Mouse (Mus musculus) CH12.LX (cell line): ENCODE measurements around the gene Col23a1. TPM values are rescaled to one million over a fixed set of nuclear protein-coding genes. Genes with fewer than 3 reads are reported as not detected.
"Not testable (repeated sequence)": the region's sequence is repeated elsewhere in the genome, so short reads cannot be mapped to it uniquely, and the experiment has no call there.

Experiments
- DNase-seq: peaks from one replicate; pipeline ENCODE4 v3.0.0-alpha.2; 2013; ENCODE audit errors: extremely low read depth
- H3K27ac ChIP-seq: 2 replicates; pipeline ENCODE4 v1.5.1; 2012; ENCODE audit warnings: low read depth, mild to moderate bottlenecking, control low read depth, moderate library complexity; ENCODE audit not compliant: insufficient read depth
- H3K27me3 ChIP-seq: replicated peaks from 2 replicates; pipeline ENCODE3; 2012; ENCODE audit warnings: inconsistent platforms
- H3K36me3 ChIP-seq, 2 experiments: replicated peaks in 1 of 2; 2 replicates each; pipeline versions ENCODE3 to v1.6.1; 2012; ENCODE audit warnings: inconsistent platforms in 1 of 2, low read length in 1 of 2, mild to moderate bottlenecking in 1 of 2, mixed read lengths in 1 of 2, moderate library complexity in 1 of 2; ENCODE audit not compliant: control insufficient read depth in 1 of 2, insufficient read depth in 1 of 2
- H3K4me1 ChIP-seq, 2 experiments: 2 replicates each; pipeline ENCODE4 v1.6.1; 2012; ENCODE audit warnings: inconsistent platforms in 1 of 2, moderate library complexity in 1 of 2; ENCODE audit not compliant: insufficient read depth in 2 of 2, control insufficient read depth in 1 of 2
- H3K4me2 ChIP-seq: 2 replicates; pipeline ENCODE4 v1.6.1; 2012; ENCODE audit warnings: low read depth, mild to moderate bottlenecking, control low read depth; ENCODE audit not compliant: poor library complexity, insufficient read depth, severe bottlenecking
- H3K4me3 ChIP-seq, 3 experiments: fragments of 150-350 bp in 1 of 3; sonication (generic) in 1 of 3; replicated peaks in 1 of 3; 2 replicates each; pipeline versions ENCODE3 to v1.5.1; 2011 to 2012; ENCODE audit warnings: low read depth in 2 of 3, low read length in 2 of 3, mild to moderate bottlenecking in 2 of 3, moderate library complexity in 2 of 3, control low read depth in 1 of 3, improper control_type of control experiment in 1 of 3, inconsistent platforms in 1 of 3, mixed read lengths in 1 of 3; ENCODE audit not compliant: poor library complexity in 1 of 3
- H3K79me2 ChIP-seq: replicated peaks from 2 replicates; pipeline ENCODE4 v1.6.1; 2012; ENCODE audit warnings: mild to moderate bottlenecking, moderate library complexity; ENCODE audit not compliant: control insufficient read depth, poor library complexity, insufficient read depth, severe bottlenecking; ENCODE audit errors: extremely low read depth
- H3K9ac ChIP-seq: 2 replicates; pipeline ENCODE4 v1.6.1; 2012; ENCODE audit warnings: low read depth, mild to moderate bottlenecking, control low read depth, moderate library complexity; ENCODE audit not compliant: insufficient read depth
- H3K9me3 ChIP-seq: replicated peaks from 2 replicates; pipeline ENCODE3; 2012; ENCODE audit warnings: low read length, inconsistent platforms, mixed read lengths
- BHLHE40 ChIP-seq: IDR thresholded peaks from 2 replicates; pipeline ENCODE4 v1.6.1; 2011; ENCODE audit warnings: mild to moderate bottlenecking, low read depth, low read length, improper control_type of control experiment
- CHD1 ChIP-seq: IDR thresholded peaks from 2 replicates; pipeline ENCODE4 v1.6.1; 2012; ENCODE audit warnings: low read depth, low read length, improper control_type of control experiment, inconsistent platforms
- CHD2 ChIP-seq: IDR thresholded peaks from 2 replicates; pipeline ENCODE4 v1.6.1; 2011; ENCODE audit warnings: low read length, improper control_type of control experiment
- ELF1 ChIP-seq: IDR thresholded peaks from 2 replicates; pipeline ENCODE4 v1.6.1; 2014; ENCODE audit warnings: low read depth, mild to moderate bottlenecking, inconsistent platforms, low read length, improper control_type of control experiment
- HCFC1 ChIP-seq: IDR thresholded peaks from 2 replicates; pipeline ENCODE4 v1.6.1; 2012; ENCODE audit warnings: low read depth, mild to moderate bottlenecking, inconsistent platforms, low read length, improper control_type of control experiment
- IRF4 ChIP-seq: IDR thresholded peaks from 2 replicates; pipeline ENCODE4 v1.6.1; 2014; ENCODE audit warnings: low read depth, mild to moderate bottlenecking, inconsistent platforms, low read length, improper control_type of control experiment
- MAFK ChIP-seq: IDR thresholded peaks from 2 replicates; pipeline ENCODE4 v1.6.1; 2011; ENCODE audit warnings: low read length, improper control_type of control experiment; ENCODE audit not compliant: insufficient replicate concordance
- MEF2A ChIP-seq: IDR thresholded peaks from 2 replicates; pipeline ENCODE4 v1.6.1; 2014; ENCODE audit warnings: low read depth, mild to moderate bottlenecking, inconsistent platforms, low read length, improper control_type of control experiment, borderline replicate concordance
- PAX5 ChIP-seq: IDR thresholded peaks from 2 replicates; pipeline ENCODE4 v1.6.1; 2012; ENCODE audit warnings: low read length, inconsistent platforms, mixed read lengths
- UBTF ChIP-seq: IDR thresholded peaks from 2 replicates; pipeline ENCODE4 v1.6.1; 2012; ENCODE audit warnings: low read depth, mild to moderate bottlenecking, inconsistent platforms, low read length, improper control_type of control experiment, moderate library complexity
- ZMIZ1 ChIP-seq: IDR thresholded peaks from 2 replicates; pipeline ENCODE4 v1.6.1; 2012; ENCODE audit warnings: low read depth, mild to moderate bottlenecking, inconsistent platforms, low read length, improper control_type of control experiment
- dilution Hi-C: fragments of 300-500 bp; cut with MboI; formaldehyde crosslinking; loops from 2 replicates; pipeline ENCODE4 v1.14.3; 2020; ENCODE audit warnings: low sequenced_read_pairs; ENCODE audit not compliant: extremely low pct_unique_long_range_greater_than_20kb, extremely low pct_ligation_motif_present
- in situ Hi-C: fragments of 300-500 bp; cut with MboI; formaldehyde crosslinking; loops from 3 replicates; pipeline ENCODE4 v1.14.3; 2019; ENCODE audit warnings: low sequenced_read_pairs, low pct_ligation_motif_present, low pct_unique_long_range_greater_than_20kb, mixed read lengths
- polyA plus RNA-seq: library from polyadenylated mRNA; unstranded; fragments of >175 nt; gene quantifications from 2 replicates; pipeline ENCODE4 v1.2.1, GENCODE M21; 2012; ENCODE audit warnings: low read depth; ENCODE audit not compliant: insufficient read length
- total RNA-seq, 2 experiments: library from RNA; depleted of rRNA; stranded (reverse); fragments of 300-350 nt in 1 of 2; fragments of >200 nt in 1 of 2; gene quantifications; 2 replicates each; pipeline ENCODE4 v1.2.3; 2012 to 2014

Gene Col23a1
- total and polyA plus RNA-seq, 3 experiments: 0.04 to 0.20 (median 0.08) TPM

- Histone ChIP-seq H3K27me3 (peaks cover 67% of the 10 kb centered on the region), H3K36me3 (no peaks in the 10 kb centered on the region), H3K79me2 (no peaks in the 10 kb centered on the region), H3K9ac (no peak overlapping the region), H3K4me2 (no peak overlapping the region), H3K9me3 (no peaks in the 10 kb centered on the region), H3K4me3 (no peak overlapping the region), H3K4me1 (peaks cover 0 to 10% of the 10 kb centered on the region in 2 experiments; a peak in 2 of 4 replicates), H3K27ac (no peak overlapping the region)
- DNase-seq: no peak
- in situ Hi-C loops: no loop called here
- no peak for TF ChIP-seq CHD2
- dilution Hi-C loops: no loop called here
These were observed 64.0 kb downstream of the Col23a1 start for GRCm38 (mm10) chr11:51353746-51354145.

DNA sequence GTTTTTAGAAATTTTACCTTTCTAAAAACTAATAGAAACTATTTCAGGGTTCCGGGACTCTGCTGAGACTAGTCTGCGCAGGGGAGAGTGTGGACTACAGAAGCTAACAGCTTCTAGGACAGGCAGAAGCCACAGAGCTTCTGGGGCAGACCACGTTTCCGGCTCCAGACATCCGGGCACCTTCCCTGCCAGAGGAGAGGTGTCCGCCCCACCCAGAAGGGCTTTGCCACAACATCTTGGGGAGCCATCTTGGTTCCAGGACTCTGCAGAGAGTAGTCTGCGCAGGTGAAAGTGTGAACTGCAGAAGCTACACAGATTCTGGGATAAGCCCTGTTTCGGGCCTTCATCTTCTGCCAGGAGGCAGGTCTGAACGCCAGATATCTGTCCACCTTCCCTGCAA lies 69.3 kb downstream of the Col23a1 start:
- H3K9ac ChIP-seq, H3K4me1 ChIP-seq, H3K9me3 ChIP-seq, DNase-seq, H3K4me2 ChIP-seq, H3K79me2 ChIP-seq, H3K4me3 ChIP-seq, H3K36me3 ChIP-seq, H3K27ac ChIP-seq, in situ Hi-C loops, dilution Hi-C loops: not testable (repeated sequence)
- peaks cover 35% of the 10 kb centered on the region for H3K27me3 ChIP-seq

DNA sequence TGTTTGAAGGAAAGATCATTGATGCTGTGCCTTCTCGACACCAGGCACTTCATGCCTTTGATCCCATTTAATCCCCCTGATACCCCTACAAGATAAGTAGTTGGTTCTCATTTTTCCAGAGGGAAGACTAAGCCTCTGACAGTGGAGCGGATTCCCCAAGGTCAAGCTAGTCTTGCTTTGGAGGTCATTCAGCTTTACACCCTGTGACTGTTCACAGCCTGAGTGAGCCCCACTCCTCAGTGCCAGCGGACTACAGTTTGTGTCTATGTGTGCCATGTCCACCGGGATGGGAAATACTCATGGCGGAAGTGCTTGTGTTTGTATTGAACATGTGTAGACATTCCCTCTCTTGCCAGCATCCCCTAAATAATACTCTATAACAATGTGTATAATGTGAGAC lies 74.6 kb downstream of the Col23a1 start:
- DNase-seq: no peak
- no peak overlapping the region for H3K4me2 ChIP-seq
- no peak overlapping the region for H3K27ac ChIP-seq
- no peaks in the 10 kb centered on the region for H3K9me3 ChIP-seq
- H3K9ac ChIP-seq: no peak overlapping the region
- dilution Hi-C loops (no loop called here), in situ Hi-C loops (no loop called here)
- H3K4me3 ChIP-seq: no peak overlapping the region
- TF ChIP-seq MEF2A (no peak), HCFC1 (no peak), CHD1 (no peak), ELF1 (no peak), MAFK (no peak), UBTF (no peak), BHLHE40 (no peak), PAX5 (no peak), IRF4 (no peak), ZMIZ1 (no peak)
- peaks cover 44% of the 10 kb centered on the region for H3K27me3 ChIP-seq
- no peaks in the 10 kb centered on the region for H3K79me2 ChIP-seq
- no peaks in the 10 kb centered on the region for H3K36me3 ChIP-seq
- H3K4me1 ChIP-seq: peaks cover 3 to 7% of the 10 kb centered on the region in 2 experiments; a peak in 1 of 4 replicates
